Mouse (Mus musculus) midbrain, embryonic 16.5 days (tissue): Measurements from ENCODE around the gene Cop1. TPM values are rescaled to one million over a fixed set of nuclear protein-coding genes. Genes with fewer than 3 reads are reported as not detected.
"Not testable (repeated sequence)": the region's sequence is repeated elsewhere in the genome, so short reads cannot be mapped to it uniquely, and the experiment has no call there.

Source experiments
- ATAC-seq: fragments of 200-750 bp; cut with Nextera tagmentation; 2 replicates; pipeline ENCODE4 v1.8.0; 2017; ENCODE audit warnings: moderate TSS enrichment
- H3K27ac ChIP-seq: fragments of 300-500 bp; sonication (generic); 2 replicates; pipeline ENCODE4 v1.5.1; 2014; ENCODE audit warnings: mild to moderate bottlenecking, low read length, mixed read lengths
- H3K27me3 ChIP-seq: fragments of 300-500 bp; sonication (generic); 2 replicates; pipeline ENCODE4 v1.6.1; 2014; ENCODE audit warnings: low read depth, low read length, mixed read lengths; ENCODE audit not compliant: control insufficient read depth, insufficient read depth
- H3K36me3 ChIP-seq: fragments of 300-500 bp; sonication (generic); 2 replicates; pipeline ENCODE4 v1.6.1; 2014; ENCODE audit warnings: mild to moderate bottlenecking, low read length, moderate library complexity, mixed read lengths; ENCODE audit not compliant: control insufficient read depth, insufficient read depth
- H3K4me1 ChIP-seq: fragments of 300-500 bp; sonication (generic); 2 replicates; pipeline ENCODE4 v1.6.1; 2014; ENCODE audit warnings: mild to moderate bottlenecking, low read length, mixed read lengths; ENCODE audit not compliant: control insufficient read depth, insufficient read depth
- H3K4me2 ChIP-seq: fragments of 300-500 bp; sonication (generic); 2 replicates; pipeline ENCODE4 v1.6.1; 2014; ENCODE audit warnings: mild to moderate bottlenecking, low read length, mixed read lengths
- H3K4me3 ChIP-seq: fragments of 300-500 bp; sonication (generic); 2 replicates; pipeline ENCODE4 v1.5.1; 2014; ENCODE audit warnings: low read depth, mild to moderate bottlenecking, low read length, moderate library complexity, mixed read lengths
- H3K9ac ChIP-seq: fragments of 300-500 bp; sonication (generic); 2 replicates; pipeline ENCODE4 v1.6.1; 2014; ENCODE audit warnings: low read depth, low read length, mixed read lengths
- H3K9me3 ChIP-seq: fragments of 300-500 bp; sonication (generic); replicated peaks from 2 replicates; pipeline ENCODE4 v1.6.1; 2014; ENCODE audit warnings: mild to moderate bottlenecking, low read length, mixed read lengths; ENCODE audit not compliant: control insufficient read depth, poor library complexity, severe bottlenecking
- WGBS: fragments of 180-500 bp; shearing (Covaris S2); extraction: QIAGEN DNeasy Blood & Tissue Kit; methylation state at CpG from one replicate; pipeline ENCODE4 v1.1.7; 2014; 5-methylcytosine and 5-hydroxymethylcytosine counted together
- polyA plus RNA-seq: library from polyadenylated mRNA; unstranded; fragments of >200 nt; fragmentation: Nextera tagmentation; extraction: Ambion mirVana; gene quantifications from 2 replicates; pipeline ENCODE4 v1.2.1, GENCODE M21; 2015

The Cop1 gene
- polyA plus RNA-seq, 1 experiment from 2014 or later: 14.0 TPM

GRCm38 (mm10) chr1:159232572-159233261 lies 597 bp downstream of the Cop1 start:
- Histone ChIP-seq H3K4me3 (peak overlapping the region; percentile 52), H3K4me2 (peak overlapping the region; percentile 73), H3K27ac (0 out of 2 replicates have a peak overlapping the region, but pooled peaks have one; percentile 53), H3K4me1 (peaks cover 38% of the 10 kb centered on the region), H3K9ac (peak overlapping the region; percentile 68)
- WGBS: under 1% methylated on average over 22 of the region's 47 CpGs
- H3K27me3 ChIP-seq, H3K36me3 ChIP-seq, H3K9me3 ChIP-seq: not testable (repeated sequence)
- ATAC-seq: peak; percentile 69

- Histone ChIP-seq H3K27ac (no peak overlapping the region), H3K9me3 (no peaks in the 10 kb centered on the region), H3K4me2 (peak overlapping the region; percentile 73), H3K4me1 (peaks cover 42% of the 10 kb centered on the region), H3K9ac (peak overlapping the region; percentile 60), H3K4me3 (peak overlapping the region; percentile 52), H3K36me3 (no peaks in the 10 kb centered on the region), H3K27me3 (no peaks in the 10 kb centered on the region)
- WGBS: 42% methylated on average over 5 of the region's 5 CpGs
- ATAC-seq: no peak
Measured at GRCm38 (mm10) chr1:159233426-159233825, 1.3 kb downstream of the Cop1 start.

GRCm38 (mm10) chr1:159234496-159234895 lies 2.4 kb downstream of the Cop1 start:
- WGBS: 90% methylated on average over 2 of the region's 2 CpGs
- no peak overlapping the region for H3K27ac ChIP-seq
- no peaks in the 10 kb centered on the region for H3K9me3 ChIP-seq
- H3K9ac ChIP-seq: no peak overlapping the region
- peaks cover 42% of the 10 kb centered on the region for H3K4me1 ChIP-seq
- no peak overlapping the region for H3K4me3 ChIP-seq
- H3K36me3 ChIP-seq: no peaks in the 10 kb centered on the region
- peak overlapping the region; percentile 5 for H3K4me2 ChIP-seq
- ATAC-seq: no peak
- no peaks in the 10 kb centered on the region for H3K27me3 ChIP-seq

GRCm38 (mm10) chr1:159235674-159236073 lies 3.6 kb downstream of the Cop1 start:
- 76% methylated on average over 2 of the region's 2 CpGs for WGBS
- Histone ChIP-seq H3K27ac (no peak overlapping the region), H3K4me1 (peaks cover 42% of the 10 kb centered on the region), H3K4me3 (no peak overlapping the region), H3K27me3 (no peaks in the 10 kb centered on the region), H3K36me3 (peaks cover 4% of the 10 kb centered on the region), H3K4me2 (no peak overlapping the region), H3K9ac (no peak overlapping the region), H3K9me3 (no peaks in the 10 kb centered on the region)
- ATAC-seq: no peak

- Histone ChIP-seq H3K4me1 (peaks cover 36% of the 10 kb centered on the region), H3K4me3 (no peak overlapping the region), H3K9ac (no peak overlapping the region), H3K36me3 (peaks cover 4% of the 10 kb centered on the region), H3K27ac (no peak overlapping the region), H3K9me3 (no peaks in the 10 kb centered on the region), H3K4me2 (no peak overlapping the region), H3K27me3 (no peaks in the 10 kb centered on the region)
- no peak for ATAC-seq
- 80% methylated on average over 6 of the region's 6 CpGs for WGBS
Measured at GRCm38 (mm10) chr1:159238147-159238546, 6.0 kb downstream of the Cop1 start.

- WGBS: 79% methylated on average over 2 of the region's 2 CpGs
Measured at GRCm38 (mm10) chr1:159250320-159250719, 18.2 kb downstream of the Cop1 start.

GRCm38 (mm10) chr1:159253078-159253477 lies 21.0 kb downstream of the Cop1 start:
- no peaks in the 10 kb centered on the region for H3K27me3 ChIP-seq
- no peaks in the 10 kb centered on the region for H3K9me3 ChIP-seq
- no peak overlapping the region for H3K4me3 ChIP-seq
- H3K9ac ChIP-seq: no peak overlapping the region
- H3K36me3 ChIP-seq: 0 out of 2 replicates have a peak, but pooled peaks cover 3% of the 10 kb centered on the region
- H3K4me2 ChIP-seq: no peak overlapping the region
- no peaks in the 10 kb centered on the region for H3K4me1 ChIP-seq
- ATAC-seq: no peak
- H3K27ac ChIP-seq: no peak overlapping the region
- WGBS: 94% methylated on average over 2 of the region's 2 CpGs

More at GRCm38 (mm10) chr1:159250320-159250719, 18.2 kb downstream of the Cop1 start:
- Histone ChIP-seq H3K27ac (no peak overlapping the region), H3K9ac (no peak overlapping the region), H3K36me3 (no peaks in the 10 kb centered on the region), H3K9me3 (no peaks in the 10 kb centered on the region), H3K4me2 (no peak overlapping the region), H3K4me1 (no peaks in the 10 kb centered on the region), H3K4me3 (no peak overlapping the region), H3K27me3 (no peaks in the 10 kb centered on the region)
- ATAC-seq: no peak

GRCm38 (mm10) chr1:159254906-159255685 lies 23.0 kb downstream of the Cop1 start:
- H3K9me3 ChIP-seq: no peaks in the 10 kb centered on the region
- no peak overlapping the region for H3K27ac ChIP-seq
- H3K9ac ChIP-seq: no peak overlapping the region
- H3K4me2 ChIP-seq: no peak overlapping the region
- H3K4me3 ChIP-seq: no peak overlapping the region
- WGBS: 75% methylated on average over 5 of the region's 5 CpGs
- no peaks in the 10 kb centered on the region for H3K27me3 ChIP-seq
- no peak for ATAC-seq
- H3K36me3 ChIP-seq: 0 out of 2 replicates have a peak, but pooled peaks cover 3% of the 10 kb centered on the region
- no peaks in the 10 kb centered on the region for H3K4me1 ChIP-seq

- Histone ChIP-seq H3K9me3 (no peaks in the 10 kb centered on the region), H3K36me3 (0 out of 2 replicates have a peak, but pooled peaks cover 3% of the 10 kb centered on the region), H3K4me2 (no peak overlapping the region), H3K27ac (no peak overlapping the region), H3K9ac (no peak overlapping the region), H3K4me3 (no peak overlapping the region), H3K4me1 (no peaks in the 10 kb centered on the region), H3K27me3 (no peaks in the 10 kb centered on the region)
- no peak for ATAC-seq
- 92% methylated on average over 1 of the region's 1 CpGs for WGBS
Measured at GRCm38 (mm10) chr1:159256543-159256942, 24.4 kb downstream of the Cop1 start.
